Mouse (Mus musculus) megakaryocyte, adult 5-6 weeks (primary cell): Measurements from ENCODE around the gene Krt2. TPM values are rescaled to one million over a fixed set of nuclear protein-coding genes. Genes with fewer than 3 reads are reported as not detected.

Experiments used
- ATAC-seq: 2 replicates; pipeline ENCODE4 v1.8.0; 2016; ENCODE audit warnings: mild to moderate bottlenecking, inconsistent platforms; ENCODE audit not compliant: poor library complexity, severe bottlenecking
- total RNA-seq, 2 experiments: library from RNA; stranded (forward) in 1 of 2; stranded (reverse) in 1 of 2; fragments of 153-499, 151-499 nt in 1 of 2; fragments of 221-1000, 200-1000 nt in 1 of 2; gene quantifications; 2 replicates each; pipeline versions ENCODE4 v1.2.3 to v1.2.4; 2015 to 2017

Gene Krt2
- total RNA-seq (2015) (not detected in 2 replicates), total RNA-seq (2017) (not detected in 2 replicates)

GRCm38 (mm10) chr15:101817875-101818274 is at the start of gene Krt2:
Krt2 (minus strand) TSS chr15:101818169.
- no peak for ATAC-seq

- ATAC-seq = no peak
Measured at GRCm38 (mm10) chr15:101866754-101867153, 48.8 kb upstream of the Krt2 start.

- ATAC-seq = no peak
Measured at GRCm38 (mm10) chr15:101860421-101861130, 42.6 kb upstream of the Krt2 start.

GRCm38 (mm10) chr15:101859735-101860170 is 41.8 kb upstream of the Krt2 start:
- ATAC-seq = peak; percentile 33

GRCm38 (mm10) chr15:101858673-101859425 is 40.9 kb upstream of the Krt2 start:
- no peak for ATAC-seq

- no peak for ATAC-seq
Measured at GRCm38 (mm10) chr15:101856696-101857095, 38.7 kb upstream of the Krt2 start.

- no peak for ATAC-seq
Measured at GRCm38 (mm10) chr15:101855732-101856131, 37.8 kb upstream of the Krt2 start.

- no peak for ATAC-seq
Measured at GRCm38 (mm10) chr15:101854294-101854693, 36.3 kb upstream of the Krt2 start.

GRCm38 (mm10) chr15:101852571-101852970 is 34.6 kb upstream of the Krt2 start:
- no peak for ATAC-seq

GRCm38 (mm10) chr15:101850694-101851093 is 32.7 kb upstream of the Krt2 start, which contains the start of gene Krt1:
Krt1 (minus strand) TSS chr15:101850794.
- no peak for ATAC-seq

GRCm38 (mm10) chr15:101845971-101846403 is 28.0 kb upstream of the Krt2 start:
- 0 out of 2 replicates have a peak, but pooled peaks have one; percentile 10 for ATAC-seq

GRCm38 (mm10) chr15:101843192-101843591 is 25.2 kb upstream of the Krt2 start:
- no peak for ATAC-seq

GRCm38 (mm10) chr15:101834784-101835328 is 16.9 kb upstream of the Krt2 start:
- no peak for ATAC-seq

GRCm38 (mm10) chr15:101833131-101833530 is 15.2 kb upstream of the Krt2 start:
- ATAC-seq = no peak

GRCm38 (mm10) chr15:101829441-101829840 is 11.5 kb upstream of the Krt2 start:
- ATAC-seq = no peak

- no peak for ATAC-seq
Measured at GRCm38 (mm10) chr15:101821786-101822185, 3.8 kb upstream of the Krt2 start.

- ATAC-seq = no peak
Measured at GRCm38 (mm10) chr15:101803052-101803822, 14.7 kb downstream of the Krt2 start.

- ATAC-seq = no peak
Measured at GRCm38 (mm10) chr15:101802296-101802835, 15.6 kb downstream of the Krt2 start, which contains the start of gene Krt73. Krt73 (minus strand) TSS chr15:101802346.

GRCm38 (mm10) chr15:101790867-101791266 is 27.1 kb downstream of the Krt2 start:
- no peak for ATAC-seq

GRCm38 (mm10) chr15:101786360-101786759 is 31.6 kb downstream of the Krt2 start, which contains the start of gene Krt72:
Krt72 (minus strand) TSS chr15:101786460.
- no peak for ATAC-seq
